Mouse (Mus musculus): ENCODE results near the gene Ftl1.

Ftl1 gene

GRCm38 (mm10) chr7:45451344-45451982 is 8.2 kb downstream of the Ftl1 start:
- peak; percentile 91 for DNase-seq (ENCODE audit: low spot score in 2 of 2)

GRCm38 (mm10) chr7:45449974-45450373 is 9.7 kb downstream of the Ftl1 start:
- DNase-seq (ENCODE audit: low spot score in 2 of 2) = no peak

GRCm38 (mm10) chr7:45447325-45447990 is 12.2 kb downstream of the Ftl1 start:
- no peak for DNase-seq (ENCODE audit: low spot score in 2 of 2)

- no peak for DNase-seq (ENCODE audit: low spot score in 2 of 2)
Measured at GRCm38 (mm10) chr7:45446589-45446988, 13.1 kb downstream of the Ftl1 start.

GRCm38 (mm10) chr7:45443526-45444420 is 15.9 kb downstream of the Ftl1 start:
- no peak for DNase-seq (ENCODE audit: low spot score in 2 of 2)

GRCm38 (mm10) chr7:45437521-45438276 is 22.0 kb downstream of the Ftl1 start, which contains the start of gene Ruvbl2:
TSS of gene Ruvbl2 (minus strand) at chr7:45438096.
- DNase-seq (ENCODE audit: low spot score in 2 of 2) = no peak

- no peak for DNase-seq (ENCODE audit: low spot score in 2 of 2)
Measured at GRCm38 (mm10) chr7:45437046-45437445, 22.6 kb downstream of the Ftl1 start.

- DNase-seq (ENCODE audit: low spot score in 2 of 2) = no peak
Measured at GRCm38 (mm10) chr7:45436444-45436843, 23.2 kb downstream of the Ftl1 start.

- DNase-seq (ENCODE audit: low spot score in 2 of 2) = no peak
Measured at GRCm38 (mm10) chr7:45435038-45435437, 24.6 kb downstream of the Ftl1 start.

- DNase-seq (ENCODE audit: low spot score in 2 of 2) = peak; percentile 100
Measured at GRCm38 (mm10) chr7:45434203-45435015, 25.3 kb downstream of the Ftl1 start, which contains the start of gene Gys1. TSS of gene Gys1 (plus strand) at chr7:45434844.

GRCm38 (mm10) chr7:45433835-45434202 is 25.9 kb downstream of the Ftl1 start:
- no peak for DNase-seq (ENCODE audit: low spot score in 2 of 2)

- DNase-seq (ENCODE audit: low spot score in 2 of 2) = no peak
Measured at GRCm38 (mm10) chr7:45426556-45426955, 33.1 kb downstream of the Ftl1 start.

- no peak for DNase-seq (ENCODE audit: low spot score in 2 of 2)
Measured at GRCm38 (mm10) chr7:45421194-45421593, 38.5 kb downstream of the Ftl1 start.

GRCm38 (mm10) chr7:45420615-45420919 is 39.1 kb downstream of the Ftl1 start, which contains the start of gene Lhb:
TSS of gene Lhb (plus strand) at chr7:45420820.
- DNase-seq (ENCODE audit: low spot score in 2 of 2) = no peak

GRCm38 (mm10) chr7:45419859-45420614 is 39.6 kb downstream of the Ftl1 start:
- no peak for DNase-seq (ENCODE audit: low spot score in 2 of 2)

GRCm38 (mm10) chr7:45417962-45418492 is 41.7 kb downstream of the Ftl1 start:
- no peak for DNase-seq (ENCODE audit: low spot score in 2 of 2)

- peak; percentile 35 to 38 for DNase-seq (ENCODE audit: low spot score in 2 of 2)
Measured at GRCm38 (mm10) chr7:45415636-45416035, 44.0 kb downstream of the Ftl1 start.

GRCm38 (mm10) chr7:45414740-45415224 is 44.9 kb downstream of the Ftl1 start:
- DNase-seq (ENCODE audit: low spot score in 2 of 2) = no peak

GRCm38 (mm10) chr7:45413864-45414739 is 45.6 kb downstream of the Ftl1 start:
- no peak for DNase-seq (ENCODE audit: low spot score in 2 of 2)

Measured in frontal cortex, postnatal 36 days (tissue).